Mouse (Mus musculus): ENCODE data around the gene Zfp276.

DNA sequence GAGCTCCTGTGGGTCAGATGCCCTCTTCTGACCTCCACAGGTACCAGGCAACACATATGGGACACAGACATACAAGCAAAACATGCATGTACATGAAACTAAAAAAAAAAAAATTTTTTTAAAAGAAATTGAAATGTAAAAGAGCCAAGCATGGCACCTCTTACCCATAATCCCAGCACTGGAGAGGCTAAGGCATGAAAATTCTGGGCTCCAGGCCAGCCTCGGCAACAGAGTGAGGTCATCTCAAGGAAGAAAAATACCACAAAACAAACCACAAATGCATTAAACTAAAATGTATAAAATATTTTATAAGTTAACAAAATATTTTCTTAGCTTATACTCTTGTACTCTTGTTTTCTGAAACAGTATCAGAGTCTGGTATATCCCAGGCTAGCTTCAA lies 33.1 kb upstream of the Zfp276 start:
- TF ChIP-seq ZC3H11A (IDR thresholded peaks at IDR 0.05; ENCODE audit: borderline replicate concordance, low read depth, low read length), result no peak
- no peak for TF ChIP-seq MAFK (IDR thresholded peaks at IDR 0.05; ENCODE audit: insufficient read depth, low read depth, low read length)
- TF ChIP-seq CHD2 (IDR thresholded peaks at IDR 0.05; ENCODE audit: low read depth, low read length), result no peak
- no peak for TF ChIP-seq HCFC1 (IDR thresholded peaks at IDR 0.05; ENCODE audit: borderline replicate concordance, insufficient read depth, low read length)
